Mouse (Mus musculus) limb, embryonic 14.5 days (tissue): ENCODE measurements around the gene Dcaf17. TPM values are rescaled to one million over a fixed set of nuclear protein-coding genes. Genes with fewer than 3 reads are reported as not detected.

Source experiments
- ATAC-seq: fragments of 200-750 bp; cut with Nextera tagmentation; 2 replicates; pipeline ENCODE4 v1.8.0; 2017; ENCODE audit warnings: low read depth, moderate number of reproducible peaks, moderate TSS enrichment; ENCODE audit not compliant: low FRiP score
- DNase-seq: peaks from one replicate; pipeline ENCODE4 v3.0.0-alpha.2; 2015; ENCODE audit warnings: low spot score
- H3K27ac ChIP-seq: fragments of 300-500 bp; sonication (generic); replicated peaks from 2 replicates; pipeline ENCODE4 v1.5.1; 2014; ENCODE audit warnings: low read depth, mild to moderate bottlenecking, low read length, moderate library complexity, mixed read lengths
- H3K27me3 ChIP-seq: fragments of 300-500 bp; sonication (generic); 2 replicates; pipeline ENCODE4 v1.6.1; 2014; ENCODE audit warnings: low read length, mixed read lengths; ENCODE audit not compliant: control insufficient read depth, insufficient read depth
- H3K36me3 ChIP-seq: fragments of 300-500 bp; sonication (generic); 2 replicates; pipeline ENCODE4 v1.6.1; 2014; ENCODE audit warnings: mild to moderate bottlenecking, low read length, moderate library complexity, mixed read lengths; ENCODE audit not compliant: control insufficient read depth, insufficient read depth
- H3K4me1 ChIP-seq: fragments of 300-500 bp; sonication (generic); 2 replicates; pipeline ENCODE4 v1.6.1; 2014; ENCODE audit warnings: antibody characterized with exemption, low read length, mixed read lengths; ENCODE audit not compliant: control insufficient read depth, insufficient read depth
- H3K4me2 ChIP-seq: fragments of 300-500 bp; sonication (generic); replicated peaks from 2 replicates; pipeline ENCODE4 v1.6.1; 2014; ENCODE audit warnings: low read depth, mild to moderate bottlenecking, low read length, moderate library complexity; ENCODE audit not compliant: severe bottlenecking
- H3K4me3 ChIP-seq: fragments of 300-500 bp; sonication (generic); replicated peaks from 2 replicates; pipeline ENCODE4 v1.5.1; 2014; ENCODE audit warnings: low read length
- H3K9ac ChIP-seq: fragments of 300-500 bp; sonication (generic); 2 replicates; pipeline ENCODE4 v1.6.1; 2014; ENCODE audit warnings: mild to moderate bottlenecking, low read depth, low read length, moderate library complexity; ENCODE audit not compliant: severe bottlenecking
- H3K9me3 ChIP-seq: fragments of 300-500 bp; sonication (generic); 2 replicates; pipeline ENCODE4 v1.6.1; 2016; ENCODE audit warnings: low read length; ENCODE audit not compliant: control insufficient read depth
- POLR2A ChIP-seq: fragments of 200-500 bp; IDR thresholded peaks from 2 replicates; pipeline ENCODE4 v1.8.0; 2012; ENCODE audit warnings: inconsistent platforms, mild to moderate bottlenecking, moderate library complexity, borderline replicate concordance; ENCODE audit not compliant: insufficient read depth, insufficient read length; ENCODE audit errors: extremely low read depth
- WGBS: fragments of 180-500 bp; shearing (Covaris S2); extraction: QIAGEN DNeasy Blood & Tissue Kit; methylation state at CpG from one replicate; pipeline ENCODE4 v1.1.7; 2014; 5-methylcytosine and 5-hydroxymethylcytosine counted together
- polyA plus RNA-seq, 2 experiments: library from polyadenylated mRNA; depleted of rRNA in 1 of 2; stranded (reverse) in 1 of 2; unstranded in 1 of 2; fragments of >200 nt; fragmentation: Nextera tagmentation in 1 of 2; extraction: Ambion mirVana in 1 of 2; gene quantifications; 2 replicates each; pipeline versions ENCODE4 v1.2.1 to v1.2.3; 2012 to 2014

Dcaf17 gene
- polyA plus RNA-seq, 2 experiments = 7.2 to 26.0 TPM

DNA sequence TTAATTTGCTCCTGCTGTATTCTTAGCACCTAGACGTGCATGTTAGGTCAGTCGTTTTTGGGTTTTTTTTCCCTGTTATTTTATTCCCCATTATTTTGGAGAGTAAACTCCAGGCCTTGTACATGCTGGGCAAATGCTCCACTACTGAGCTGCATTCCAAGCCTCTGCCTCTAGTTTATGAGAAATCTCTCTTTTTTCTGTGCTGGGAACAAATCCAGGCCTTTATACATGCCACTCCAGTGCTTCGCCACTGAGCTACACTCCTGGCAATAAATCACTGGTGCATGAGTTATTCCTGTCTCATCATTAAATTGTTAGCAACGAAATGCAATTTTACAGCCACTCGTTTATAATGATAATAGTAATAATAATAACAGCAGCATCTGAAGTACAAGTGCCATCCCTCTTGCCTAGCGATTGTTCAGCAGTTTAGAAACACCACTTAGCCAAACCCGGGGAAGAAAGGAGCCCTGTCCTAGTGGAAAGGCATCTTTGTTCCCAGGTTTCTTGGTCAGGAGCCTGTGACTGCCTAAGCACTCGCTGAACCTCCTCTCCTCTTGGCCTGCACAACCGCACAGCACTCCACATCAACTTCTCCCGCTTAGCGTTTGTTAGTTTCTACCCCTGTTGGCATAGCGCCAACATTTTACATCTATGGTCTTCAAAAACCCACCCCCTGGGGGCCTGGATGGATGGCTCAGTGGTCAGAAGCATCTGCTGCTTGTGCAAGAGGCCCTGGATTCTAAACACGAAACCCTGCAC lies 67.3 kb downstream of the Dcaf17 start:
- WGBS = 47% methylated on average over 13 of the region's 13 CpGs
- Histone ChIP-seq H3K4me3 (no peak overlapping the region), H3K9ac (no peak overlapping the region), H3K27me3 (no peaks in the 10 kb centered on the region), H3K9me3 (no peaks in the 10 kb centered on the region), H3K4me1 (peaks cover 29% of the 10 kb centered on the region), H3K36me3 (no peaks in the 10 kb centered on the region), H3K4me2 (no peak overlapping the region), H3K27ac (0 out of 2 replicates have a peak overlapping the region, but pooled peaks have one; percentile 41)
- no peak for TF ChIP-seq POLR2A
- DNase-seq (peak; percentile 38), ATAC-seq (peak; percentile 25; the same call in 1 of the 2 replicates)

DNA sequence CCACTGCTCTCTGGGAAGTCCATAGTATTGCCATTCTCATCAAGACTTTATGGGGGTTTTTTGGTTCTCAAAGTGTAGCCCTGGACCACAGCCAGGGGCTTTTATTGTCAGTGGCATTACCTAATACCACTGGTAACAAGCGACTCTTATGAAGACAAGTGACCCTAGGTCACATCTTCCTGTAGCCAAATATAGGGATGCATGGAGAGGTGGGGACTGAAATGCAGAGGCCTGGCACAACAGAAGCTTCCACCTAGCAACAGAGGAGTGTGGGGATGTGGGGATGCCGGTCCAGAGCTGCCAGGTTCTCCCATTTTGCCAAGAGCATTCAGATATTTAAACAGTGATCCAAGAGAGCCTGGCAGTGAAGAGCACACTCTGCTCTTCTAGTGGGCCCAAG lies 68.5 kb downstream of the Dcaf17 start:
- Histone ChIP-seq H3K4me3 (no peak overlapping the region), H3K9ac (no peak overlapping the region), H3K36me3 (no peaks in the 10 kb centered on the region), H3K4me2 (no peak overlapping the region), H3K27ac (no peak overlapping the region), H3K27me3 (no peaks in the 10 kb centered on the region), H3K9me3 (no peaks in the 10 kb centered on the region), H3K4me1 (peaks cover 31% of the 10 kb centered on the region)
- no peak for TF ChIP-seq POLR2A
- DNase-seq (no peak), ATAC-seq (no peak)
- 43% methylated on average over 2 of the region's 2 CpGs for WGBS

DNA sequence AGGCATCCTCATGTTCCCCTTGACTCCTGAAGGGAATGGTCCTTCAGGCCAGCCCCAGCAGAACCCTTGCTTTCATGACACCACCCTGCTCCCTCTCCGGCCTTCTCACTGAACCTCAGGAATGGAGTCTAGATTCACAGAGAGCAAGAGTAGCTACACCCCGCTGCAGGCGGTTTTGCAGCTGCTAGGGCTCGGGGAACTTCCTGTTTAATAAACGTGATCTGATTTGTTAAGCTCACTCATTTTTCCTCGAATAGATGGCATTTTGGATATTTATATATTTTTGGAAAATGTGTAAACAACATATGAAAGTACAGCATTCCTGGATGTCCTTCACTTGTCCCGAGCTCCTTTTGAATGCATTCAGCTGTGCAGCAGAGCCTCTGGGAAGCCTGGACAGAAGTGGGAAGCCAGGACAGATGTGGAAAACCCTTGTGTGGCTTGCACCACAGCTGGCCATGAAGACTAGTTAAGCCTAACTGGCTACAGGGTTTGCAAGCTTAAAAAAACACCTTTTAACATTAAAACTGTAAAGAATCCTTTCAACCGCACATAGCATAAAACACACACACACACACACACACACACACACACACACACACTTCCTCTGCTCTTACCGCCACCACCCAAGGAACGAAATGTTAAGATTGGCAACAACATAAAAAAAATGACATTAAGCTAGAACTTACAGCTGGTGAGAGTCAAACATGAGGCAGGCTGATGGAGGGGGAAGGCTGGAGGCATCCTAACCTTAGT lies 72.8 kb downstream of the Dcaf17 start:
- TF ChIP-seq POLR2A = no peak
- Histone ChIP-seq H3K4me1 (peaks cover 7% of the 10 kb centered on the region; the same call in 1 of the 2 replicates), H3K27me3 (no peaks in the 10 kb centered on the region), H3K4me2 (no peak overlapping the region), H3K36me3 (peaks cover 14% of the 10 kb centered on the region), H3K9ac (no peak overlapping the region), H3K4me3 (no peak overlapping the region), H3K9me3 (no peaks in the 10 kb centered on the region), H3K27ac (no peak overlapping the region)
- whole genome bisulfite sequencing = 66% methylated on average over 10 of the region's 10 CpGs
- no peak for ATAC-seq
- no peak for DNase-seq

DNA sequence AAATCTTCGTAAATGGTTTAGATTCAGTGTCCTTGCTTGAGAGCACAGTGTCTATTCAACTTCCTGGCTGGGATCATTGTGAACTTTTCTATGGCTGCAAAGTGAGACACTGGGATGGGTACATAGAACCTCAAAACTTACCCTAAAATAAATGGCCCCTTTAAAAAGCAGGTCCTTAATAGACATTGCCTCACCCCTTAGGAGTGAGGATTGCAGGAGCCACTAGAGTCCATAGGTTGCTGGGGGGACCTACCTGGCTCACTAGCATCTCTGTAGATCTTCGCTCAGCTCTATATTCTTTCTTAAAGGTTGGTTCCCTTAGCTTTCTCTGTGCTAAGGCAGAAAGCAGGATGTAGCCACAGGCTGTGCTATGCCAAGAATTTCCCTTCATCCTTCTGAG lies 75.2 kb downstream of the Dcaf17 start:
- WGBS = 87% methylated on average over 2 of the region's 2 CpGs
- H3K9ac ChIP-seq = no peak overlapping the region
- 0 out of 2 replicates have a peak, but pooled peaks cover 2% of the 10 kb centered on the region for H3K4me1 ChIP-seq
- TF ChIP-seq POLR2A = no peak
- peaks cover 19% of the 10 kb centered on the region for H3K36me3 ChIP-seq
- no peaks in the 10 kb centered on the region for H3K9me3 ChIP-seq
- H3K4me3 ChIP-seq = no peak overlapping the region
- ATAC-seq (no peak), DNase-seq (no peak)
- H3K27me3 ChIP-seq = no peaks in the 10 kb centered on the region
- no peak overlapping the region for H3K4me2 ChIP-seq
- H3K27ac ChIP-seq = no peak overlapping the region

- Histone ChIP-seq H3K4me1 (0 out of 2 replicates have a peak, but pooled peaks cover 2% of the 10 kb centered on the region), H3K9ac (no peak overlapping the region), H3K9me3 (no peaks in the 10 kb centered on the region), H3K36me3 (peaks cover 24% of the 10 kb centered on the region), H3K27ac (no peak overlapping the region), H3K4me2 (no peak overlapping the region), H3K4me3 (no peak overlapping the region), H3K27me3 (no peaks in the 10 kb centered on the region)
- no peak for DNase-seq
- WGBS = 78% methylated on average over 3 of the region's 3 CpGs
- no peak for TF ChIP-seq POLR2A
- no peak for ATAC-seq
These were observed 76.9 kb downstream of the Dcaf17 start for GRCm38 (mm10) chr2:71131866-71132496.
